Mouse (Mus musculus): ENCODE results near the gene Ago4. TPM values are rescaled to one million over a fixed set of nuclear protein-coding genes. Genes with fewer than 3 reads are reported as not detected.

Gene Ago4
- not detected for polyA plus RNA-seq (2017; shearing (Covaris generic))

GRCm38 (mm10) chr4:126532827-126533728 is at the start of gene Ago4:
Gene Ago4 (minus strand): TSS chr4:126533472.

GRCm38 (mm10) chr4:126556809-126557711 is 23.8 kb upstream of the Ago4 start, which contains the start of gene Clspn:
Gene Clspn (plus strand): TSS chr4:126556935.

GRCm38 (mm10) chr4:126468285-126468901 is 64.9 kb downstream of the Ago4 start, which contains the start of gene Ago1:
Gene Ago1 (minus strand): TSS chr4:126468583.

Other genes starting within 250 kb of the Ago4 start
- gene Col8a2, start 246.7 kb downstream of the Ago4 start, polyA plus RNA-seq (2017; shearing (Covaris generic)): not detected
- 68.9 TPM for gene Adprhl2, start 211.8 kb downstream of the Ago4 start, polyA plus RNA-seq (2017; shearing (Covaris generic))
- not detected for gene Tekt2, start 207.8 kb downstream of the Ago4 start, polyA plus RNA-seq (2017; shearing (Covaris generic))
- 33.4 TPM for gene Ago3, start 103.9 kb downstream of the Ago4 start, polyA plus RNA-seq (2017; shearing (Covaris generic))
- gene Ago1, start 64.9 kb downstream of the Ago4 start, polyA plus RNA-seq (2017; shearing (Covaris generic)): 4.7 TPM
- gene Clspn, start 23.5 kb upstream of the Ago4 start, polyA plus RNA-seq (2017; shearing (Covaris generic)): 1.7 TPM
- gene 5730409E04Rik, start 76.3 kb upstream of the Ago4 start, polyA plus RNA-seq (2017; shearing (Covaris generic)): not detected
- 201 TPM for gene Psmb2, start 144.2 kb upstream of the Ago4 start, polyA plus RNA-seq (2017; shearing (Covaris generic))
- not detected for gene Tfap2e, start 202.8 kb upstream of the Ago4 start, polyA plus RNA-seq (2017; shearing (Covaris generic))
- gene Ncdn, start 220.0 kb upstream of the Ago4 start, polyA plus RNA-seq (2017; shearing (Covaris generic)): 45.4 TPM
- 35.8 TPM for gene AU040320, start 220.1 kb upstream of the Ago4 start, polyA plus RNA-seq (2017; shearing (Covaris generic))

Measured in naive thymus-derived CD4-positive, alpha-beta T cell, adult 5 months (primary cell).